Mouse (Mus musculus): Measurements from ENCODE around the gene Scn4b. TPM values are rescaled to one million over a fixed set of nuclear protein-coding genes. Genes with fewer than 3 reads are reported as not detected.

The Scn4b gene
- polyA plus RNA-seq, 1 experiment from 2014 or later = 1.6 TPM

DNA sequence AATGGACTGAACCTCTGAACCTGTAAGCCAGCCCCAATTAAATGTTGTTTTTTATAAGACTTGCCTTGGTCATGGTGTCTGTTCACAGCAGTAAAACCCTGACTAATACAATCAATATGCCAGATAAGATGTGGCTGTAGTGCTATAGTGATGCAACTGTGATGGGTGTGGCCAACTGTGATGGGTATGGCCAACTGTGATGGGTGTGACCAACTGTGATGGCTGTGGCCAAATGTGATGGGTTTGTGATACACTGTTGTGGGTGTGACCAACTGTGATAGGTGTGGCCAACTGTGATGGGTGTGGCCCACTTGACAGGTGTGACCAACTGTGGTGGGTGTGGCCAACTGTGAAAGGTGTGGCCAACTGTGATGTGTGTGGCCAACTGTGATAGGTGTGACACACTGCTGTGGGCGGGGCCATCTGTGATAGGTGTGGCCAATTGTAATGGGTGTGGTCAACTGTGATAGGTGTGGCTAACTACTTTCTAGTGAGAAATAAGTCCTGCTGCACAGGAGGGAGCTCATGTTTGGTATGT lies 32.9 kb downstream of the Scn4b start:
- no peak for ATAC-seq (replicated peaks; ENCODE audit: extremely low read depth, insufficient read depth, low FRiP score)
- Histone ChIP-seq H3K4me2 (ENCODE audit: low read depth, low read length) (no peak overlapping the region), H3K9me3 (replicated peaks; ENCODE audit: control insufficient read depth, low read length) (no peaks in the 10 kb centered on the region), H3K27ac (ENCODE audit: low read length) (no peak overlapping the region), H3K36me3 (ENCODE audit: control insufficient read depth, insufficient read depth) (no peaks in the 10 kb centered on the region), H3K4me3 (ENCODE audit: low read length) (no peak overlapping the region), H3K4me1 (ENCODE audit: control insufficient read depth, insufficient read depth, low read length) (no peaks in the 10 kb centered on the region), H3K9ac (ENCODE audit: low read length) (no peak overlapping the region), H3K27me3 (ENCODE audit: control insufficient read depth, insufficient read depth, low read length) (no peaks in the 10 kb centered on the region)
- WGBS = 67% methylated on average over 1 of the region's 1 CpGs

DNA sequence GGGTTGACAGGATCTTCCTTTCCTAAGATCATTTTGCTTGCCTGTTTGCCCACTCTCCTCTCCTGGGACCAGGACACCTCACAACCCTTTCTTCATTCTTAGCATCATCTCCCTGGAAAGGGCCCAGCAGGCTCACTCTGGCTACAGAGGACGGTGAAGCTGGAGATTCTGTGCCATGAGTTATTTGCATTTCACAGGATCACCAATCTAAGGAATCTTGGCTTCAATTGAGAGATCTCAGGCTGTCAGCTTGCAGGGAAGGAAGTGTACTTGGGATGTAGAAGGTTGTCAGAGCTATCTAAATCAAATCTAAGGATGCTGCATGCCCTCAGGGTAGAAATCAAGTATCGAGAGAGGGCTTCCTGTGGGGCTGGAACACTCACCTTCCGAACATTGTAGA lies 35.3 kb downstream of the Scn4b start:
- ATAC-seq (replicated peaks; ENCODE audit: extremely low read depth, insufficient read depth, low FRiP score) = no peak
- no peak overlapping the region for H3K9ac ChIP-seq (ENCODE audit: low read length)
- H3K27ac ChIP-seq (ENCODE audit: low read length) = no peak overlapping the region
- H3K27me3 ChIP-seq (ENCODE audit: control insufficient read depth, insufficient read depth, low read length) = no peaks in the 10 kb centered on the region
- no peaks in the 10 kb centered on the region for H3K9me3 ChIP-seq (replicated peaks; ENCODE audit: control insufficient read depth, low read length)
- no peak overlapping the region for H3K4me3 ChIP-seq (ENCODE audit: low read length)
- H3K4me1 ChIP-seq (ENCODE audit: control insufficient read depth, insufficient read depth, low read length) = no peaks in the 10 kb centered on the region
- no peaks in the 10 kb centered on the region for H3K36me3 ChIP-seq (ENCODE audit: control insufficient read depth, insufficient read depth)
- WGBS = 62% methylated on average over 3 of the region's 3 CpGs
- H3K4me2 ChIP-seq (ENCODE audit: low read depth, low read length) = no peak overlapping the region

DNA sequence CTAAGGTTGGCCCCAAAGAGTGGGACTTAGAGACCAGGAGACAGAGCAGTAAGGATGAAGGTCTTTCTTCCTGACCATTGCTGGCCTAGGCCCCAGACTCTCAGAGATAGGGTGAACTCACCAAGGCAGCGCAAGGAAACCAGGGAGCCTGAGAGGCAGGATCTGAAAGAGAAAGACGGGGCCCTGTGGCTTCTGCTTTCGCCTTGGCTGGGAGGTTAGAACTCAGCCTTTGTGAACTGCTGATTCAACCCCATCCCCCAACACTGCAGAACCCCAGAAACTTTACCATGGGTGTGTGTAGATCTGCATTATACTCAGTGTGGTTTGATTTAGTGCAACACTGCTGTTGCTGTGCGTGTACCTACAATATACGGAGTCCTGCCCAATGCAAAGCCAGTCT lies 41.1 kb downstream of the Scn4b start:
- Histone ChIP-seq H3K36me3 (ENCODE audit: control insufficient read depth, insufficient read depth) (no peaks in the 10 kb centered on the region), H3K27me3 (ENCODE audit: control insufficient read depth, insufficient read depth, low read length) (no peaks in the 10 kb centered on the region), H3K4me2 (ENCODE audit: low read depth, low read length) (no peak overlapping the region), H3K9ac (ENCODE audit: low read length) (no peak overlapping the region), H3K27ac (ENCODE audit: low read length) (no peak overlapping the region), H3K4me3 (ENCODE audit: low read length) (no peak overlapping the region), H3K9me3 (replicated peaks; ENCODE audit: control insufficient read depth, low read length) (no peaks in the 10 kb centered on the region), H3K4me1 (ENCODE audit: control insufficient read depth, insufficient read depth, low read length) (no peaks in the 10 kb centered on the region)
- no peak for ATAC-seq (replicated peaks; ENCODE audit: extremely low read depth, insufficient read depth, low FRiP score)
- 78% methylated on average over 5 of the region's 5 CpGs for WGBS

DNA sequence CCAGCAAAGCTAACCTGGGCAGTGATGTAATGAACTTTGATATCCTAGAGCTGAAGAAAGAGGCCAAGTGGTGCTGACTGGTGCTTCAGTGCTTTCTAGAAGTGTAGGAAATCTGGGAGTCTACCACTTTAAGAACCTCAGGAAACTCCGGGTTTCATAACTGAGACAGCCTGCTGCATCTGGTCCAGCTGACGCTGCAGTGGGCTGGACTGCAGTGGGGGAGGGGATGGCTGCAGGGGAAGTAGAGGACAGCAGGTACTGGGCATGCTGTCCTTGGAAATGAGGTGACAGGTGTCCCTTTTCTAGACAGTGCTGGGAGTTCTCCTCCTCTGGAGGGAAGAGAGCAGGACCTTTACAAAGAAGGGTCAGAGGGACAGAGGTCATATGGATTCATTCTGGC lies 43.6 kb downstream of the Scn4b start, which contains the start of gene BC049352:
TSS of gene BC049352 (plus strand) at position 238 of the 400 bp plus-strand sequence.
- no peaks in the 10 kb centered on the region for H3K4me1 ChIP-seq (ENCODE audit: control insufficient read depth, insufficient read depth, low read length)
- H3K9ac ChIP-seq (ENCODE audit: low read length) = no peak within 1 kb of the TSS
- H3K4me2 ChIP-seq (ENCODE audit: low read depth, low read length) = no peak within 1 kb of the TSS
- 16% methylated on average over 2 of the region's 2 CpGs for WGBS
- no peak within 1 kb of the TSS for H3K27ac ChIP-seq (ENCODE audit: low read length)
- H3K36me3 ChIP-seq (ENCODE audit: control insufficient read depth, insufficient read depth) = no peaks in the 10 kb centered on the region
- H3K27me3 ChIP-seq (ENCODE audit: control insufficient read depth, insufficient read depth, low read length) = no peaks in the 10 kb centered on the region; the same call in 1 of the 2 replicates
- no peaks in the 10 kb centered on the region for H3K9me3 ChIP-seq (replicated peaks; ENCODE audit: control insufficient read depth, low read length)
- no peak for ATAC-seq (replicated peaks; ENCODE audit: extremely low read depth, insufficient read depth, low FRiP score)
- H3K4me3 ChIP-seq (ENCODE audit: low read length) = no peak within 1 kb of the TSS

DNA sequence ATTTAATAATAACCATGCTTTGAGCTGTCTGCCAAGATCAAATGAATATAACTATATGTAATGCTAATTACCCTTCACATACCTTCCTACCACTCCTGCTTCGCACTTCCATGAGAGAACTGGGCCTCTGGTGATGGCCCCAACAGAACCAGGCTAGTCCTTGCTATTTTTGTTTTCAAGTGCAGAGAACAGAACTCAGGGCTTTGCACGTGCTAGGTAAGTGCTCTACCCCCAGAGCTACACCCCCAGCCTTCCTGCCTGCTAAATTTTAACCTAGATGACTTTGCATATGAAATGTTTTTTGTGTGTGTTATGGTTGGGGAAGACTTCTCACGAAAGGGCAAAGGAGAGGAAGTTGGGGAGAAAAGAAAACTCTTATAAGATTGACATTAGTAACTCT lies 44.3 kb downstream of the Scn4b start:
- no peak for ATAC-seq (replicated peaks; ENCODE audit: extremely low read depth, insufficient read depth, low FRiP score)
- Histone ChIP-seq H3K4me3 (ENCODE audit: low read length) (no peak overlapping the region), H3K9me3 (replicated peaks; ENCODE audit: control insufficient read depth, low read length) (no peaks in the 10 kb centered on the region), H3K36me3 (ENCODE audit: control insufficient read depth, insufficient read depth) (no peaks in the 10 kb centered on the region), H3K9ac (ENCODE audit: low read length) (no peak overlapping the region), H3K4me2 (ENCODE audit: low read depth, low read length) (no peak overlapping the region), H3K4me1 (ENCODE audit: control insufficient read depth, insufficient read depth, low read length) (no peaks in the 10 kb centered on the region), H3K27ac (ENCODE audit: low read length) (no peak overlapping the region), H3K27me3 (ENCODE audit: control insufficient read depth, insufficient read depth, low read length) (no peaks in the 10 kb centered on the region; the same call in 1 of the 2 replicates)
- WGBS = 39% methylated on average over 3 of the region's 3 CpGs

GRCm38 (mm10) chr9:45183266-45183665 lies 45.1 kb downstream of the Scn4b start:
- 76% methylated on average over 6 of the region's 6 CpGs for WGBS
- H3K27ac ChIP-seq (ENCODE audit: low read length) = no peak overlapping the region
- ATAC-seq (replicated peaks; ENCODE audit: extremely low read depth, insufficient read depth, low FRiP score) = no peak

GRCm38 (mm10) chr9:45185250-45185649 lies 47.1 kb downstream of the Scn4b start:
- Histone ChIP-seq H3K36me3 (ENCODE audit: control insufficient read depth, insufficient read depth) (no peaks in the 10 kb centered on the region), H3K27me3 (ENCODE audit: control insufficient read depth, insufficient read depth, low read length) (no peaks in the 10 kb centered on the region; the same call in 1 of the 2 replicates), H3K9ac (ENCODE audit: low read length) (no peak overlapping the region), H3K9me3 (replicated peaks; ENCODE audit: control insufficient read depth, low read length) (no peaks in the 10 kb centered on the region), H3K4me3 (ENCODE audit: low read length) (no peak overlapping the region), H3K4me2 (ENCODE audit: low read depth, low read length) (no peak overlapping the region), H3K4me1 (ENCODE audit: control insufficient read depth, insufficient read depth, low read length) (no peaks in the 10 kb centered on the region), H3K27ac (ENCODE audit: low read length) (no peak overlapping the region; the same call in 1 of the 2 replicates)
- ATAC-seq (replicated peaks; ENCODE audit: extremely low read depth, insufficient read depth, low FRiP score) = 0 out of 2 replicates have a peak, but pooled peaks have one; percentile 5
- 73% methylated on average over 4 of the region's 4 CpGs for WGBS

More at GRCm38 (mm10) chr9:45183266-45183665, 45.1 kb downstream of the Scn4b start:
- Histone ChIP-seq H3K27me3 (ENCODE audit: control insufficient read depth, insufficient read depth, low read length) (no peaks in the 10 kb centered on the region; the same call in 1 of the 2 replicates), H3K9me3 (replicated peaks; ENCODE audit: control insufficient read depth, low read length) (no peaks in the 10 kb centered on the region), H3K4me3 (ENCODE audit: low read length) (no peak overlapping the region), H3K4me1 (ENCODE audit: control insufficient read depth, insufficient read depth, low read length) (no peaks in the 10 kb centered on the region), H3K36me3 (ENCODE audit: control insufficient read depth, insufficient read depth) (no peaks in the 10 kb centered on the region), H3K4me2 (ENCODE audit: low read depth, low read length) (no peak overlapping the region), H3K9ac (ENCODE audit: low read length) (no peak overlapping the region)

GRCm38 (mm10) chr9:45188570-45189563 lies 50.7 kb downstream of the Scn4b start:
- 0 out of 2 replicates have a peak, but pooled peaks have one; percentile 37 for ATAC-seq (replicated peaks; ENCODE audit: extremely low read depth, insufficient read depth, low FRiP score)
- H3K27me3 ChIP-seq (ENCODE audit: control insufficient read depth, insufficient read depth, low read length) = no peaks in the 10 kb centered on the region; the same call in 1 of the 2 replicates

More at GRCm38 (mm10) chr9:45188570-45189563, 50.7 kb downstream of the Scn4b start:
- no peaks in the 10 kb centered on the region for H3K36me3 ChIP-seq (ENCODE audit: control insufficient read depth, insufficient read depth)
- H3K9ac ChIP-seq (ENCODE audit: low read length) = no peak overlapping the region
- H3K9me3 ChIP-seq (replicated peaks; ENCODE audit: control insufficient read depth, low read length) = no peaks in the 10 kb centered on the region
- peak overlapping the region; percentile 2; the same call in 1 of the 2 replicates for H3K27ac ChIP-seq (ENCODE audit: low read length)
- H3K4me2 ChIP-seq (ENCODE audit: low read depth, low read length) = no peak overlapping the region
- H3K4me3 ChIP-seq (ENCODE audit: low read length) = no peak overlapping the region
- no peaks in the 10 kb centered on the region for H3K4me1 ChIP-seq (ENCODE audit: control insufficient read depth, insufficient read depth, low read length)
- 83% methylated on average over 10 of the region's 10 CpGs for WGBS
